Mouse (Mus musculus) intestine, embryonic 16.5 days (tissue): ENCODE data around the gene Tsc22d4. TPM values are rescaled to one million over a fixed set of nuclear protein-coding genes. Genes with fewer than 3 reads are reported as not detected.

Experiments
- ATAC-seq: fragments of 200-750 bp; cut with Nextera tagmentation; 2 replicates; pipeline ENCODE4 v1.8.0; 2017; ENCODE audit warnings: moderate TSS enrichment, moderate library complexity
- H3K27ac ChIP-seq: fragments of 300-500 bp; sonication (generic); 2 replicates; pipeline ENCODE4 v1.5.1; 2014; ENCODE audit warnings: mild to moderate bottlenecking, low read length
- H3K27me3 ChIP-seq: fragments of 300-500 bp; sonication (generic); replicated peaks from 2 replicates; pipeline ENCODE4 v1.6.1; 2014; ENCODE audit warnings: low read length, control low read depth, mixed read lengths; ENCODE audit not compliant: control insufficient read depth, insufficient read depth
- H3K36me3 ChIP-seq: fragments of 300-500 bp; sonication (generic); 2 replicates; pipeline ENCODE4 v1.6.1; 2014; ENCODE audit warnings: low read length, control low read depth; ENCODE audit not compliant: control insufficient read depth, insufficient read depth
- H3K4me1 ChIP-seq: fragments of 300-500 bp; sonication (generic); 2 replicates; pipeline ENCODE4 v1.6.1; 2014; ENCODE audit warnings: low read length, control low read depth, mixed read lengths; ENCODE audit not compliant: control insufficient read depth, insufficient read depth
- H3K4me2 ChIP-seq: fragments of 300-500 bp; sonication (generic); 2 replicates; pipeline ENCODE4 v1.6.1; 2014; ENCODE audit warnings: low read depth, low read length, control low read depth
- H3K4me3 ChIP-seq: fragments of 300-500 bp; sonication (generic); 2 replicates; pipeline ENCODE4 v1.5.1; 2014; ENCODE audit warnings: mild to moderate bottlenecking, low read length
- H3K9ac ChIP-seq: fragments of 300-500 bp; sonication (generic); 2 replicates; pipeline ENCODE4 v1.6.1; 2014; ENCODE audit warnings: low read depth, low read length
- H3K9me3 ChIP-seq: fragments of 300-500 bp; sonication (generic); 2 replicates; pipeline ENCODE4 v1.6.1; 2016; ENCODE audit warnings: low read length, control low read depth; ENCODE audit not compliant: control insufficient read depth
- WGBS: fragments of 180-500 bp; shearing (Covaris S2); extraction: QIAGEN DNeasy Blood & Tissue Kit; methylation state at CpG from one replicate; pipeline ENCODE4 v1.1.7; 2014; 5-methylcytosine and 5-hydroxymethylcytosine counted together
- polyA plus RNA-seq: library from polyadenylated mRNA; unstranded; fragments of >200 nt; fragmentation: Nextera tagmentation; extraction: Ambion mirVana; gene quantifications from 2 replicates; pipeline ENCODE4 v1.2.1, GENCODE M21; 2015

The Tsc22d4 gene
- polyA plus RNA-seq, 1 experiment from 2014 or later, result 116 TPM

- Histone ChIP-seq H3K4me1 (no peaks in the 10 kb centered on the region), H3K9ac (no peak overlapping the region), H3K9me3 (no peaks in the 10 kb centered on the region), H3K4me3 (no peak overlapping the region), H3K27ac (no peak overlapping the region), H3K36me3 (no peaks in the 10 kb centered on the region), H3K4me2 (no peak overlapping the region), H3K27me3 (no peaks in the 10 kb centered on the region)
- no peak for ATAC-seq
- 80% methylated on average over 3 of the region's 3 CpGs for WGBS
Observed at GRCm38 (mm10) chr5:137800917-137801316, 55.4 kb downstream of the Tsc22d4 start.

GRCm38 (mm10) chr5:137806158-137806557 lies 60.6 kb downstream of the Tsc22d4 start:
- Histone ChIP-seq H3K36me3 (no peaks in the 10 kb centered on the region), H3K27me3 (no peaks in the 10 kb centered on the region), H3K4me1 (no peaks in the 10 kb centered on the region), H3K4me2 (no peak overlapping the region), H3K9me3 (no peaks in the 10 kb centered on the region), H3K27ac (no peak overlapping the region), H3K4me3 (no peak overlapping the region), H3K9ac (no peak overlapping the region)
- 92% methylated on average over 1 of the region's 1 CpGs for WGBS
- no peak for ATAC-seq

- Histone ChIP-seq H3K4me2 (no peak overlapping the region), H3K9ac (no peak overlapping the region), H3K4me3 (no peak overlapping the region), H3K27me3 (no peaks in the 10 kb centered on the region), H3K36me3 (no peaks in the 10 kb centered on the region), H3K9me3 (no peaks in the 10 kb centered on the region), H3K27ac (no peak overlapping the region), H3K4me1 (no peaks in the 10 kb centered on the region)
- no peak for ATAC-seq
- WGBS, result 87% methylated on average over 5 of the region's 5 CpGs
Observed at GRCm38 (mm10) chr5:137808316-137808715, 62.8 kb downstream of the Tsc22d4 start.

GRCm38 (mm10) chr5:137817466-137818222 lies 72.1 kb downstream of the Tsc22d4 start:
- H3K9me3 ChIP-seq, result no peaks in the 10 kb centered on the region
- no peak overlapping the region for H3K9ac ChIP-seq
- H3K36me3 ChIP-seq, result no peaks in the 10 kb centered on the region
- H3K4me3 ChIP-seq, result no peak overlapping the region
- no peak for ATAC-seq
- no peaks in the 10 kb centered on the region for H3K27me3 ChIP-seq
- WGBS, result 63% methylated on average over 4 of the region's 4 CpGs
- no peak overlapping the region for H3K27ac ChIP-seq
- no peaks in the 10 kb centered on the region for H3K4me1 ChIP-seq
- no peak overlapping the region for H3K4me2 ChIP-seq

Other genes with a start within 250 kb of the Tsc22d4 start
- gene Pop7, start 243.2 kb upstream of the Tsc22d4 start, polyA plus RNA-seq, result 58.6 and 62.1 TPM in 2 replicates
- 7.4 and 7.8 TPM in 2 replicates for gene Gigyf1, start 227.2 kb upstream of the Tsc22d4 start, polyA plus RNA-seq
- gene Epo, start 212.5 kb upstream of the Tsc22d4 start, polyA plus RNA-seq, result 0.20 and 0.40 TPM in 2 replicates
- gene Gnb2, start 212.2 kb upstream of the Tsc22d4 start, polyA plus RNA-seq, result 354 and 363 TPM in 2 replicates
- gene Actl6b, start 192.2 kb upstream of the Tsc22d4 start, polyA plus RNA-seq, result 4.4 TPM in 2 replicates
- gene Tfr2, start 175.9 kb upstream of the Tsc22d4 start, polyA plus RNA-seq, result 1.1 and 1.3 TPM in 2 replicates
- gene Mospd3, start 144.7 kb upstream of the Tsc22d4 start, polyA plus RNA-seq, result 25.2 and 28.1 TPM in 2 replicates
- gene Pcolce, start 131.9 kb upstream of the Tsc22d4 start, polyA plus RNA-seq, result 115 and 127 TPM in 2 replicates
- gene Fbxo24, start 116.7 kb upstream of the Tsc22d4 start, polyA plus RNA-seq, result 0.26 and 0.37 TPM in 2 replicates
- 34.5 and 37.8 TPM in 2 replicates for gene Lrch4, start 116.6 kb upstream of the Tsc22d4 start, polyA plus RNA-seq
- 10.8 and 12.2 TPM in 2 replicates for gene Gm20605, start 116.6 kb upstream of the Tsc22d4 start, polyA plus RNA-seq
- gene Sap25, start 104.4 kb upstream of the Tsc22d4 start, polyA plus RNA-seq, result 6.4 and 8.1 TPM in 2 replicates
- 0.23 and 0.27 TPM in 2 replicates for gene Irs3, start 100.0 kb upstream of the Tsc22d4 start, polyA plus RNA-seq
- 18.6 and 19.8 TPM in 2 replicates for gene Agfg2, start 61.0 kb upstream of the Tsc22d4 start, polyA plus RNA-seq
- gene Nyap1, start 4.1 kb upstream of the Tsc22d4 start, polyA plus RNA-seq, result 2.2 and 2.3 TPM in 2 replicates
- gene Ppp1r35, start 33.1 kb downstream of the Tsc22d4 start, polyA plus RNA-seq, result 19.3 and 19.8 TPM in 2 replicates
- gene Mepce, start 41.9 kb downstream of the Tsc22d4 start, polyA plus RNA-seq, result 7.1 and 7.4 TPM in 2 replicates
- gene Zcwpw1, start 42.1 kb downstream of the Tsc22d4 start, polyA plus RNA-seq, result 11.0 and 11.8 TPM in 2 replicates
- gene Pilra, start 90.6 kb downstream of the Tsc22d4 start, polyA plus RNA-seq, result 2.8 and 4.2 TPM in 2 replicates
- gene Pilrb1, start 112.4 kb downstream of the Tsc22d4 start, polyA plus RNA-seq, result 1.3 and 1.8 TPM in 2 replicates
- gene Pilrb2, start 126.1 kb downstream of the Tsc22d4 start, polyA plus RNA-seq, result 1.3 and 1.8 TPM in 2 replicates
- gene Cyp3a13, start 175.9 kb downstream of the Tsc22d4 start, polyA plus RNA-seq, result 54.6 and 70.4 TPM in 2 replicates
- 0.34 and 0.50 TPM in 2 replicates for gene Gjc3, start 217.4 kb downstream of the Tsc22d4 start, polyA plus RNA-seq
- gene Azgp1, start 235.8 kb downstream of the Tsc22d4 start, polyA plus RNA-seq, result 0.34 and 0.37 TPM in 2 replicates